Mouse (Mus musculus) activated CD4-positive, CD25-positive, alpha-beta regulatory T cell, adult 4 months (primary cell): ENCODE results near the gene Clec3a. TPM values are rescaled to one million over a fixed set of nuclear protein-coding genes. Genes with fewer than 3 reads are reported as not detected.

Experiments used
- ATAC-seq: one replicate; pipeline ENCODE4 v1.8.0; 2017
- polyA plus RNA-seq, 2 experiments: library from polyadenylated mRNA; unstranded; fragments of 100-300 nt; shearing (Covaris generic); gene quantifications; one replicate each; pipeline ENCODE4 v1.2.1; 2017

Clec3a gene
- polyA plus RNA-seq: not detected

DNA sequence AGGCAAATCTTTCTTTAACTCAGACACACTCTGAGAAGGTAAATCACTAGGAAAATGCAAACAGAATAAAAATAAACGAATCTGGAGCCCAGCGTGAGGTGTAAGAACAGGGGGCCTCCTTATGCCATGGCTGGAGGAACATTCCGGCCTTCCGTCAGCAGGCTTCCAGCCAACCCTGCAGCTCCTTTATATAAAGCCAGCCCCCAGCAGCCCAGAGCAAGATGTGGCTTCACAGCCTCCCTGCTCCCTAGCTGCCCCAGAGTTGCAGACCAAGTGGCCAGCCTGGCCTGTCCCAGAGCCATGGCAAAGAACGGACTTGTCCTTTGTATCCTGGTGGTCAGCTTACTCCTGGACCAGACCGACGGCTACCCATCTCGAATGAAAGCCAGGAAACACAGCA lies at the start of gene Clec3a:
TSS of gene Clec3a (plus strand) at position 301 of the 400 bp plus-strand sequence.
- ATAC-seq: no peak

DNA sequence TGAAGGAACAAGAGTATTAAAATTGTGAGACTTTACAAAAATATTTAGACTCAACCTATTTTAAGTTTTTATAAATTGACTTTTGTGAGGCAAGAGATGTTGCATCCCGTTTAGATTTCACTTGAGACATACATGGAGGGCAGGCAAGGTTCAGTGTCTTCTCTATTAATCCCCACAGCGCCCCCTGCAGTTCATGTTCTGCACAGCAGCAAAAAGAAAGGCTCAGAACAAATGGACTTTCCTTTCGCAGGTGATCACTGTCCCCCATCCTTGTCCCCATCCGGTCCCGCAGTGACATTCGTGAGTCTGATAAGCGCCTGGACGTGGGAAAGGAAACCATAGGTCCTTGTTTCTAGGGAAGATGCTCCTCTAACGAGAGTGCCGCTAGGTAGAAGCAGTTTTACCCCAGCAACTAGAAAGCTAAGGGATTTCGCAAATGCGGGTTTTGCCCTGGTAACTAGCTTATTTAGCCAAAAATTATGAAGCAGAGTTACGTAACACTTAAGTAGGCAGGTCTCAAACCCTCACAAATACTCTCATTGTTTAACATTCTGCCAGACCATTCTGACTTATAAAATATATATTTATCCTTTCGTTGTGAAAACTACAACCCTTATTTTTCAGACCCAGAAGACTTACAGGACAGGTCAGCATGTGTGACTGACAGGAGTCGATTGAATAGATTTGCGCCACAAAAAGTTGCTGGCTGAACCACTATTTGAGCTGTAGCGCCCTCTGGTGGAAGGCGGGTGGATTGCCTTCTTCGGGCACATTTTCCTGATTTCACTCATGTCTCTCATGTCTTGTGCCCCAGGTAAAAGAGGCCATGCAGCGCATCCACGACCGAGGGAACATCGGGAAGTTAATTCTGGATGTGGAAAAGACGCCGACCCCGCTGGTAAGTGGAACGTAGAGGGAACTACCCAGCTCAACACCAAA lies 48.6 kb upstream of the Clec3a start:
- ATAC-seq: peak; percentile 32

DNA sequence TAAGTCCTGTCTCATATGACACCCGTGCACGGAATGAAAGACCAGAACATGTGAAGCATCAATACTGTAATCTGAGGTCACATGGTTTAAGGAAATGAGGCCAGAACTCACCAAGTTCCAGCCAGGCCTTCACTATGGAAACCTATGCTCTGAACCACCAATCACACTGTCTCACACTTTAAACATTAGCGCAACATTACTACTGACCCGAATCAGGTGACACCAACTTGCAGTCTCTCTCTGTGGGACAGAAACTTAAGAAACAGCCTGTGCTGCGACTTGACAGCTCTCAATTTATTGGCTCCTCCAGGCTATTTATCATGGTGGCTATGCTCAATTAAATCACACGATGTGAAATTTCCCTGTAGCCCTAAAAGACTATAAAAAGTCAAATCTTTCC lies 43.5 kb upstream of the Clec3a start:
- no peak for ATAC-seq

DNA sequence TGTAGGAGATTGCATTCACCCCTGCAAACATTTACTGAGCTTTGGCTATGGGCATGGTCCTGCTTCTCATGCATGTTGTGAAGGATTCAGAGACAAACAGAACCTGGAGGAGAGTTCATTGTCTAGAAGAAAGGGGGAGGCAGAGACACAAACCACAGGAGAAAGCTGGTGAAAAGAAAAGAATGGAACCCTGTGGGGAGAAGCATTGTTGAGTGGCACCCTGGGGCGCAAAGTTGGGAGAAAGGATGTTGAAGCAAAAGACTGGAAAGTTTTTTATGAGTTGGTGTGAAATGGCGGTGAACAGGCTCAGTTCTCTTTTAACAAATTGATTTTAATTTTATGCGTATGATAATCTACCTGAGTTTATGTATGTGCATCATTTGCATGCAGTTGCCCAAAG lies 33.7 kb upstream of the Clec3a start:
- ATAC-seq: no peak

DNA sequence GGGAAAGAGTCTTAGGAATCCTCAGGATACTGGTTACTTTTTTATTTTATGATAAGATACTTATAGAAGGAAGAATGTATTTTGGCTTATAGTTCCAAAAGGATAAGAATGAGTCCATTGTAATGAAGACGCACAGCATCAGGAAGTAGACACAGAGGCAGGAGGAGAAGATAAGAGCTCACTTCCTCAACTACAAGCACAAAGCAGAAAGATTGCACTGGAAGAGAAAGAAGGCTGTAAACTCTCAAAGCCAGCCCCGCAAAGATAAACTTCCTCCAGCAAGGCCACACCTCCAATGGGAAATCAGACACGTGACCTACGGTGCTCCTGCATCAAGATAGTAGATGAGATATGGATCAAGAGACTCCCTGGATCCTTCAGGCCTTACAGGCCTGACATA lies 30.4 kb upstream of the Clec3a start:
- ATAC-seq: no peak

DNA sequence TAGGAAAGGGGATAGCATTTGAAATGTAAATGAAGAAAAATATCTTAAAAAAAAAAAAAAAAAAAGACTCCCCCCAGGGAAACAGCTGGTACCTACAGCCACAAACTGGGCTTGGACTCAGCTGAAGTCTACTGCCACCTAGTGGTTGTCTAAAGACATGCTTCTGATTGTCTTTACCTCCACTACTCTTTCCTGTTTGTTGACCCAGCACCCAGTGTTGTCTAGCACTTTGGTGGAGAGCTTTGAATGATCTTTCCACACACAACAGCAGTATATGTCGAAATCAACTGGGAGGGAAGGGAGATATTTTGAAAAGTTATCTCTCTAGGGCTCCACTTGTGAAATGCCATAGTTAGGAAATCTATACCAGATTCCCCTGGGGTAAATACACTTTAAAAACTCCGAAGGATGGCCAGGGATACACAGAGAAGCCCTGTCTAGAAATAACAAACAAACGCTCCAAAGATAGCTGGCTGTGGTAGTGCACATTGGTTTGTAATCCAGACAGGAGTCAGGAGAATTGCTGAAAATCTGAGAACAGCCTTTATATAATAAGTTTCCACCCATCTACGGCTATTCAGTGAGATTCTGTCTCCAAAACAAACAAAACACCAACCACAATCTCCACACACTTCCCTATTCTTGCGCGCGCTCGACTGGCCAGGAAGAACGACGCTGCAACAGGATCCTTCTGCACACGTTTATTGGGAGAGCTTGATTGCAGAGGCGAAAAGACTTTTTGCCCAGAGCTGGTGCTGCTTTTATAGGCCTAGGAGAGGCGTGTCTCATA lies 27.2 kb upstream of the Clec3a start:
- peak; percentile 54 for ATAC-seq

DNA sequence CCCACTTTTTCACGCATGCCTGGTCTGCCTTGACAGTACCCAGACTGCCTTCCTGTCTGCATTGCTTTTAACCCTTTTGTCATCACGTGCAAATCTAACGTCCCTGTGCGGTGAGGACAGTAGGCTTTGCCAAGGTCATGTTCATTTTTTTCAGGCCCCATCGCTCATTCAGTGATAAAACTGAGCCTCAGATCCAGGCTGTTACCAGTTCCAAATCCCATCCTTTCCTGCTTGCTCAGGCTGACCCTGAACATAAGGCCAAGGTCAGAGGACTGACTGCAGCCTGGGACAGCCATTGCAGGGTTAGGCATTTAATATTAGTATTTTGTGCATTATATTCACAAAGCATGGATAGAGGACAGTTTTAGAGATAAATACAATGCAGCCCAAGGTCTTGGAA lies 19.6 kb upstream of the Clec3a start:
- no peak for ATAC-seq

DNA sequence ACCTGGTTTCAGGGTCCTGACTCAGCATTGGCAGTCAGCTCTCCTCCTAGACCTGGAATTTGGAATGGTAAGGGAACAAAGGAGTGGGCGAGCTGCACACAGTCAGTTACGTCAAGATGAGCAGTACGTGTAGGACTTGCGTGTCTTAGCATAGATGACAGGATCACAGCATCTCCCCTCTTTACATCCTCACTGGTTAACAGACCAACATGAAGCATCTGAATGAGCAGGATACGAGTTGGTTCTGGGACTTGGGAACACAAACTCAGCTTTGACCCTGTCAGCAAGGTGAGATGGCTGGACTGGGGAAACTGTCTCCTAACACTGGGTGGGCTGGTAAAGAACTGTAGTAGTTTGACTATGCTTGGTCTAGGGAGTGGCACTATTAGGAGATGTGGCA lies 18.6 kb upstream of the Clec3a start:
- ATAC-seq: no peak

DNA sequence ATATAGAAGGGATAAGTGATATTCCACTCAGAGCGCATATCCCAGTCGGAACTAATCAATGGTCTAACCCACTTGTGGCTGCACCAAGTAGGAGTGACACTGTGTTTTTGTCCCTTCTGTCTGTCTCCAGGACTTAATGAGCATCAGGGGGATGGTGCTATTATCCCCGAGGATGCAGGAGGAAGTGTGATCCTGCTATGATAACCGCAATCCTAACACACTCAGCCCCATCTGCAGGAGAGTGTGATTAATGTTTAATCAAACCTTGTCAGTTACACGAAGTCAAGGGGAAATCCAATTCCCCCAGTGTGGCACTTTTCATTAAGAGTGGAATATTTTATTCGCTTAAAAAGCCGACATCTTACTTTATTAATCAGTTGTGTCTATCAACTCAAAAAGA lies 16.2 kb upstream of the Clec3a start:
- ATAC-seq: no peak

DNA sequence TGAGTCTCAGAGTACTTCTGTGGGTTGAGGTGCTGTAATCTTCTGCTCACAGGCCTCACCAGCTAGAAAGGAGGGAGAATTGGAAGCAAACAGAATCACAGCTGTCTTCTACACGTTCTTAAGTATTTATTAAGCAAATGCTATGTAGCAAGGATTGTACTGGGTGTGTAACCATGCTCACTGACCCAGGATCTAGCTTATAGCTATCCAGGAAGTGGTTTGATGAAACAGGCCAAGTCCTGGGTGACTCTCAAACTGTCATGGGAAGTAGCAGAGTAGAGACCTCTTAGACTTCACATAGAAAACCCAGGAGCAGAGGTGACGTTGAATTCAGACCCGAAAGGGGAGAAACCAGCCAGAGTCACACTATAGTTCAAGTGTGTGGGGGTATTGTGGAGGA lies 6.5 kb upstream of the Clec3a start:
- no peak for ATAC-seq

DNA sequence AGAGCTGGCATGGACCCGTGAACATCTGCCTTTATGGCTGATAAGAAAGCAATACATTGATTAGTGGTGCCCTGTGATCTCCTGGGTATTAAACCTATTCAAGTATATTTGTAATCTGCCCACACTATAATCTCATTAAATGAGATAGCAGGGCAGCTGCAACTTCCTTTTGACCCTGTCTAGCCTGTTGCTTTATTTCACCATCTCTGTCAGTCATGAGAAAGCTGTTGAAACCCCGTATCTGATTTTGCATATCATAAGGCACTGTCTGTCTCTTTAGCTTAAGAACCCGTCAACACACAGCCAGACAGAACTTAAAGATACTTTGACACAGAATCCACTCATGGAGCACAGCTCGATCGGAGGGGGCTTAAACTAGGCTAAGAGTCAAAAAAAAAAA lies 600 bp downstream of the Clec3a start:
- no peak for ATAC-seq

DNA sequence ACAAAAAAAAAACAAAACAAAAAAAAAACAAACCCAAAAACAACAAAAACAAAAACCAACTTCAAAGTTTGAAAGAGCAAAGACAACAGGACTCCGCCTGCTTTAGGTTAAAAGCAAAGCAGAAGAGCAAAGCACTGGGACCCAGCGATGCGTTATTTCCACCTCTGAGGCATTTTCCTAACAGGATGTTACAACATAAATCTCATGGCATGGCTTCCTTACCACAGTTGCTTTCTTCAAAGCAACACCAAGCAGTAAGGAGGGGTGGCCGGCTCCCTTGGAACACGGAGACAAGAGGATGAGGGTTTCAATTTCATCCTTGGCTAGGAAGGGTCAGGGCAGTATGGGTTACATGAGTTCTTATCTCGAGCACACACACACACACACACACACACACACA lies 1.0 kb downstream of the Clec3a start:
- ATAC-seq: no peak

DNA sequence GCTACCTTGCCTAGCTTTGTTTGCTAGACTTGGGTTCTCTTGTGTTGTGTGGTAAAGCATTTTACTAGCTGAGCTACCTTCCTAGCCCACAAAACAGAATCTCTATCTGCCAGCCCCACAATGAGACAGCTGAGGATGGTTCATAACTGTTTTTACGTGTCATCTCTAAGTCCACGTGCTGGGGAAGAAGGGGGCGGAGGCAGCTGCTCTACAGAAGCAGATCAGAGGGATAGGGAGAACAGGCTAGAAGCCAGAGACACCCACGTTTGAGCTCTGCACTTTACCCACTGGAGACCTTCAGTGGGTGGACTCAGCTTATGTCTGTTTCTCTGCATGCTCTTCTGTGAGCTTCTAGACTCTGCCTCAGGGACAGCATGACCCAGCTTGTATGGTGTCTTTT lies 3.7 kb downstream of the Clec3a start:
- ATAC-seq: no peak

DNA sequence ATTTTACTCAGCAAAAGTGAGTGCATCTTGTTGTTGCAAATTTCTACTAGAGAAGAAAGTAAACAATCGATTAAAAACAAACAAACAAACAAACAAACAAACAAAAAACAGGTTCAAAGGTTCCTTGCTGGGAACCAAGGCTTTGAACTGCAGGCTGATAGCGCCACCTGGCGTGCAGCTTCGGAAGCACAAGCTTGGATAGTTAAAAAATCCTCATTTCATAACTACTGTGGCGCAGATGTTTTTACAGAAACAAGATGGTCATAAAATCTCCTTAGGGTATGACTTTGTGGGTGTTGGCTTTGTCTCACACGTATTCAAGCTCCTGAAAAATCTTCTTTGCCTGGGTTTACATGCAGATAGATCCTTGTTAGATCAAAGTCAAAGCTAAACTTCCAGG lies 20.4 kb downstream of the Clec3a start:
- ATAC-seq: no peak

DNA sequence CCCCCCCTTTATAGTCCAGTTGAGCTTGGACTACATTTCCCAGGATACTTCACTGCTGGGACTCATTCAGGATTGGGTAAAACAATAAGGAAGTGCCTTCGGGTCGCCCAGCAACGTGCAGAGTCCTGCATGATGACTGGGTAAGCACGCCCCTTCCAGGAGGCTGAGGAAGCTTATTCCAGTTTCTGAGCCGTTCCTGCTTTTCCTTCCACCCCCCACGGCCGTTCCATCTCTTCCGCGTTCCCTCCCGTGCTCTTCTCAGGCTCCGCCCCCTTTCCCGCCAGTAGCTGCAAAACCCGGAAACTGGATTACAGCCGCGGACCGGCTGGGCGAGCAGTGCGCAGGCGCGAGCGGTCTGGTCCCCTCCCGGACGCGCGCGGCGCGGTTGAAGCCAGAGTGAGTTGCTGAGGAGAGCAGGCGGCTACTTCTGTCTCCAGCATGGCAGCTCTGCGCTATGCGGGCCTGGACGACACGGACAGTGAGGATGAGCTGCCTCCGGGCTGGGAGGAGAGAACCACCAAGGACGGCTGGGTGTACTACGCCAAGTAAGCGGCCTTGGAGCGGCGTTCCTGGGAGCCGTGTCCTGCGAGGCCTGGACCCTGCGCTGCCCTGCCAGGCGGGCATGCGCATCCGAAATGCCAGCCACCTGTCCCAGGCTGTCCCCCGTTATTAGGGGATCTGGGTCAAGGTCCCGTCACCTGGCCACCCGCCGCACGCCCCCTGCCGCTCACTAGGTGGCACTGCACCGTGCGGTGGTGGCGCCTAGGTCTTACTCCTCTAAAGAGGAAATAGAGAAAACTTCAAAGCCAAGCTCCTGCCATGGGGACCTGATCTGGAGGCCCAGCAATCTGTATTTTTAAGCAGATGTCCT lies 21.7 kb downstream of the Clec3a start, which contains the start of gene Wwox:
TSS of gene Wwox (plus strand) at position 322 of the 871 bp plus-strand sequence.
- peak; percentile 95 for ATAC-seq

DNA sequence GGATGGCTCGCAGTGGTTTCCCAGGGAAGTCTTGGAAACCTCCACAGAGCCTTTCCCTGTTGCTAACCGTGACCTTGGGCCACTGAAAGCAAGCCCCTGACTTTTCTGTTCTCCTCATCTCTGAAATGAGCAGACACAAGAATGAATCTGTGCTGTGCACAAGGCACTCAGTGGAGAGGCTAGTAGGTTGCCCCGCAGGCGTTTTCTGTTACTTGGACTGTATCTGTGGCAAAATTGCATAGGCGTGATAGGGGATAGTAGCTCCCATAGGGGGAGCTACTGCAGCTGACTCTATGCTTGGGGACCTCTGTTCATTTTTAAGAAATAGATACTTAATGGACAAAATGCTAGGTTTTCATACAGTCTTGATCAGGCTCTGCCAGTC lies 22.3 kb downstream of the Clec3a start:
- ATAC-seq: no peak

DNA sequence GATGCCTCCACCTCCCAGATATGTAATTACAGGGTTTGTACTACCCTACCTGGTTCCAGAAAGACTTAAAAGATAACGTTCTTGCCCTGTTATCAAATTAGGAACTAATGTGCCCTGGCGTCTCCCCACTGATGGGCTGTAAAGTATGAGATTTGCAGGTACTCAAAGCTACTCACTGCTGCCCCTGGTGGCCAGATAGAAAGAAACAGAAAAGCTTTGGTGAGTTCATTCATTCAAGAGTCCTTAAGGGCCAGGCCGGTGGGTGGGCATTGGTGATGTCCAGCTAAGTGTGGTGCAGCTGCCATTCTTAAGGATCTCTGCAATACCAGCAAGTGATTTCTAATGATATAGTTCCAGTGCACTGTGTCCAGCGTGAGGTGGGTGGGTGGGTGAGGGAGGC lies 23.7 kb downstream of the Clec3a start:
- ATAC-seq: no peak

DNA sequence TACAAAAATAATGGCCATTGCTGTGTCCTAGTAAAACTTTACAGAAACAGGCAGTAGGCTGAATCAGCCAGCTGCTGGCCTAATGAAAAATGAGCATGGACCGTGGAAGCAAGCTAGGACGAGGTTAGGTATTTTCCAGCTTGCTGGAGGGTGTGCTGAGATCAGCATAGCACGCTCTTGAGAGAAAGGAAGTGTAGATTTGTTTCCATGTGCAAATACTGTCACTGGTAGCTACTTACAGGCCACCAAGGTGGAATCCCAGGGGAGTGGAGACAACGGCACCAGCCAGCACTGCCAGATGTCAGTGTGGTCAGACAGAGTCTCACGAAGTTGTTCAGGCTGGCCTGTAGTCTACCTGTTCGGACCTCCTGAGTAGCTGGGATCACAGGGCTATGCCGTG lies 29.0 kb downstream of the Clec3a start:
- ATAC-seq: no peak

DNA sequence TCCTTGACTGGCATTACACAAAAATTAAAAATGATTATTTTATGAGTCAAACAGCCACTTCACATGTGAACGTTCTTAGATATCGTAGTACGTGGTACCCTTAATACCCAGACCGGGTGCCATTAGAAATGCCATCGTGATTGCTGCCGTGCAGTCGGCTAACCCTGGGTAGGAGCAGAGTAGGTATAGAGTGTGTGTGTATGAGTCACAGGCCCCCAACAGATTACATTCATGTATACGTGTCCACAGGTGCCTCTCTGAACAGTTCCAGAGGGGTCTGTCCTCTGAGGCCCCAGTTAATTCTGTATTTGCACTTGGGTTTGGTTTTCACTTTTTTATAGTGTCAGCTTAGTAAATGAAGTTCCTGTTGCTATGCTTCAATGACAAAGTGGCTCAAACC lies 34.4 kb downstream of the Clec3a start:
- no peak for ATAC-seq

DNA sequence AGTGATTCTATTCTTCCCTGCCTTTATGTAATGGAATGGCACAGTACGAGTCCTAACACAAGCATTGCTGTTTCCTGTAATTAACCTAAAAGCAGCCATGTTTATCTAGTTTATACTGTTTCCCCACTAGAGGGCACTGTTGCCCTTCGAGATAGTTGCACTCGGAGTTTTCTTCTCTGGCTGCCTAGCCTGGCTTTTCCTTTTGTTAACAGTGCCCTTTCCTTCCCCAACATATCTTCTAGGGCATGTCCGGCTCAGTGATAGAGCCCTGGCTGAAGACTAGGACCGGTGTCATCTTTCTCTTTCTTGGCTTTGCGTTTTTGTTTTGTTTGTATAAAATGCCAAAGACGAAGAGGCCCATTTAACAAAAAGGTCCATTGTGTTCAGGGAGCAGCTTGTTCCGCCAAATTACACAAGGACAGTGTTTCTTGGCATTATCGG lies 34.9 kb downstream of the Clec3a start:
- peak; percentile 90 for ATAC-seq

DNA sequence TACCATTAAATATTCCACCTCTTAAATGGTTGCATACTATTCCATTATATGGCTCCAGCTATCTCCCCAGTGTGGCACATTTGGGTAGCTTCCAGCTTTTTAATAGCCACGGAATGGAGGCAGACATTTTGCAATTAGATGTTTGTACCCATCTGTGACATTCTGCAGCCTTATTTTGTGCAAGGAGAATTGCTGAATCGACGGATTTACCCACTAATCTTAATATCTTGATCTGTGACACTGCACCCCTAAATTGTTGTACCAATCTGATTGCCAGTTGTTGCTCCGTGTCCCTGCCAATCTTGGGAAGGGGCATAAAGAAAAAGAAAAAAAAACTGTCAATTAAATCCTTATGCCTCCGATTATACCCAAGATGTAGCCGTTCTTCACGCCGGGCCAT lies 37.4 kb downstream of the Clec3a start:
- ATAC-seq: no peak

DNA sequence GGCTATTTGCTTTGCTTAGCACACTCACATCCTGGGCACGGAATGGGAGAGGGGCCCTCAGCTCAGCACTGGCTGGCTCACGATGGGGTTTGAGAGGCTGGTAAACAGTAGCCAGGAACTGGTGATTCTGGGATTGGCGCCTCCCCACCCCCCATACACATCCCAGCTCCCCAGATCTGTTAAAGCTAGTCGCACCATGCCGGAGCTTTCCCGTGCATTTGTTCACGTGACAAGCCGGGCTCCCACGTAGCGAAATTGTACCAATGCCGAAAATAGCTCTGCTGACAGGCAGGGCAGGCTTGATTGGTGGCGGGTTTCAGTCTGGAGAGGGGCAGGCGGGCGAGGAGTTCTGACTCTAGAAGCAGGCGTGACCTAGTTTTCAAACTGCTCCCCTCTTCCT lies 38.1 kb downstream of the Clec3a start:
- no peak for ATAC-seq
